Mouse (Mus musculus): Measurements from ENCODE around the gene Arpc2.

Arpc2 gene

GRCm38 (mm10) chr1:74238136-74238535, 2.3 kb downstream of the Arpc2 start:
- ATAC-seq (ENCODE audit: insufficient number of reproducible peaks, low FRiP score, low TSS enrichment), result no peak

- no peak for ATAC-seq (ENCODE audit: insufficient number of reproducible peaks, low FRiP score, low TSS enrichment)
Observed at GRCm38 (mm10) chr1:74239162-74239561, 3.3 kb downstream of the Arpc2 start.

GRCm38 (mm10) chr1:74239618-74240017, 3.7 kb downstream of the Arpc2 start:
- ATAC-seq (ENCODE audit: insufficient number of reproducible peaks, low FRiP score, low TSS enrichment), result no peak

- ATAC-seq (ENCODE audit: insufficient number of reproducible peaks, low FRiP score, low TSS enrichment), result no peak
Observed at GRCm38 (mm10) chr1:74240311-74240710, 4.4 kb downstream of the Arpc2 start.

GRCm38 (mm10) chr1:74240832-74241231, 4.9 kb downstream of the Arpc2 start:
- ATAC-seq (ENCODE audit: insufficient number of reproducible peaks, low FRiP score, low TSS enrichment), result no peak

GRCm38 (mm10) chr1:74245525-74245924, 9.6 kb downstream of the Arpc2 start:
- no peak for ATAC-seq (ENCODE audit: insufficient number of reproducible peaks, low FRiP score, low TSS enrichment)

GRCm38 (mm10) chr1:74248799-74249198, 12.9 kb downstream of the Arpc2 start:
- ATAC-seq (ENCODE audit: insufficient number of reproducible peaks, low FRiP score, low TSS enrichment), result no peak

GRCm38 (mm10) chr1:74249331-74249980, 13.6 kb downstream of the Arpc2 start:
- no peak for ATAC-seq (ENCODE audit: insufficient number of reproducible peaks, low FRiP score, low TSS enrichment)

- no peak for ATAC-seq (ENCODE audit: insufficient number of reproducible peaks, low FRiP score, low TSS enrichment)
Observed at GRCm38 (mm10) chr1:74250096-74250495, 14.2 kb downstream of the Arpc2 start.

GRCm38 (mm10) chr1:74255704-74256345, 19.9 kb downstream of the Arpc2 start:
- no peak for ATAC-seq (ENCODE audit: insufficient number of reproducible peaks, low FRiP score, low TSS enrichment)

- ATAC-seq (ENCODE audit: insufficient number of reproducible peaks, low FRiP score, low TSS enrichment), result no peak
Observed at GRCm38 (mm10) chr1:74256782-74257181, 20.9 kb downstream of the Arpc2 start.

- ATAC-seq (ENCODE audit: insufficient number of reproducible peaks, low FRiP score, low TSS enrichment), result no peak
Observed at GRCm38 (mm10) chr1:74262510-74262909, 26.6 kb downstream of the Arpc2 start.

- ATAC-seq (ENCODE audit: insufficient number of reproducible peaks, low FRiP score, low TSS enrichment), result no peak
Observed at GRCm38 (mm10) chr1:74268750-74269149, 32.9 kb downstream of the Arpc2 start.

GRCm38 (mm10) chr1:74271659-74272058, 35.8 kb downstream of the Arpc2 start:
- no peak for ATAC-seq (ENCODE audit: insufficient number of reproducible peaks, low FRiP score, low TSS enrichment)

GRCm38 (mm10) chr1:74275015-74275414, 39.1 kb downstream of the Arpc2 start:
- ATAC-seq (ENCODE audit: insufficient number of reproducible peaks, low FRiP score, low TSS enrichment), result no peak

- ATAC-seq (ENCODE audit: insufficient number of reproducible peaks, low FRiP score, low TSS enrichment), result no peak
Observed at GRCm38 (mm10) chr1:74277041-74277440, 41.2 kb downstream of the Arpc2 start.

- ATAC-seq (ENCODE audit: insufficient number of reproducible peaks, low FRiP score, low TSS enrichment), result no peak
Observed at GRCm38 (mm10) chr1:74277883-74278537, 42.1 kb downstream of the Arpc2 start.

- ATAC-seq (ENCODE audit: insufficient number of reproducible peaks, low FRiP score, low TSS enrichment), result no peak
Observed at GRCm38 (mm10) chr1:74278538-74278937, 42.7 kb downstream of the Arpc2 start, which contains the start of gene Gpbar1. TSS of gene Gpbar1 (plus strand) at chr1:74278550.

GRCm38 (mm10) chr1:74278988-74279387, 43.1 kb downstream of the Arpc2 start:
- no peak for ATAC-seq (ENCODE audit: insufficient number of reproducible peaks, low FRiP score, low TSS enrichment)

GRCm38 (mm10) chr1:74280591-74281325, 44.9 kb downstream of the Arpc2 start:
- no peak for ATAC-seq (ENCODE audit: insufficient number of reproducible peaks, low FRiP score, low TSS enrichment)

GRCm38 (mm10) chr1:74281372-74281771, 45.5 kb downstream of the Arpc2 start:
- ATAC-seq (ENCODE audit: insufficient number of reproducible peaks, low FRiP score, low TSS enrichment), result no peak

Data from cerebellum, adult (tissue).